Mouse (Mus musculus): ENCODE results near the gene Btbd9.

GRCm38 (mm10) chr17:30458926-30459325 is 117.4 kb downstream of the Btbd9 start:
- TF ChIP-seq CTCF (IDR thresholded peaks at IDR 0.05; ENCODE audit: borderline replicate concordance, insufficient read depth, low read depth, low read length) (no peak), POLR2A (IDR thresholded peaks at IDR 0.05; ENCODE audit: borderline replicate concordance, insufficient read depth, low read length) (no peak)
